In genomic region chr16:38711245-38711644, GRCm38 (mm10) we compare ENCODE assay signal across 9 mouse cellular contexts. TPM values are rescaled to one million over a fixed set of nuclear protein-coding genes. Genes with fewer than 3 reads are reported as not detected.
DNase-seq lines count a peak whose midpoint lies in the region; ATAC-seq and TF ChIP-seq lines count a peak whose summit lies in the region.
"Had no signal": no experiment of that assay in that cellular context is flagged by ENCODE, and none has a peak within 500 bp of the region (broad histone marks: within the 10 kb centered on the region; RNA-seq: fewer than 3 reads in every experiment).

No protein-coding gene starts in this region.

- peak; percentile 73 for TF ChIP-seq EP300 in CH12.LX (IDR thresholded peaks at IDR 0.05; ENCODE audit: low read length)

- no peak for ATAC-seq in hindbrain, embryonic 14.5 days (ENCODE audit: low FRiP score)

- no peaks in the 10 kb centered on the region for H3K27me3 ChIP-seq in heart, embryonic 10.5 days (ENCODE audit: insufficient read depth, poor library complexity, severe bottlenecking)
- peaks cover 27% of the 10 kb centered on the region for H3K27me3 ChIP-seq in CH12.LX (replicated peaks)
- no peaks in the 10 kb centered on the region for H3K27me3 ChIP-seq in hindbrain, embryonic 14.5 days (ENCODE audit: control insufficient read depth, insufficient read depth, low read length)

- H3K4me2 ChIP-seq in CH12.LX (ENCODE audit: insufficient read depth, low read depth, poor library complexity, severe bottlenecking) = no peak overlapping the region
- peak overlapping the region; percentile 79 for H3K4me2 ChIP-seq in hindbrain, embryonic 14.5 days (replicated peaks)

- H3K9me3 ChIP-seq in heart, embryonic 10.5 days = no peaks in the 10 kb centered on the region
- peaks cover 9% of the 10 kb centered on the region for H3K9me3 ChIP-seq in CH12.LX (replicated peaks; ENCODE audit: low read length)
- H3K9me3 ChIP-seq in hindbrain, embryonic 14.5 days (ENCODE audit: control insufficient read depth, low read length) = no peaks in the 10 kb centered on the region

- H3K4me1 ChIP-seq in heart, embryonic 10.5 days = peaks cover 59% of the 10 kb centered on the region
- peaks cover 23 to 62% of the 10 kb centered on the region in 2 experiments for H3K4me1 ChIP-seq in CH12.LX (ENCODE audit: control insufficient read depth in 1 of 2, insufficient read depth in 2 of 2)
- no peaks in the 10 kb centered on the region for H3K4me1 ChIP-seq in hindbrain, embryonic 14.5 days (replicated peaks; ENCODE audit: control insufficient read depth, insufficient read depth, low read length)

- intact Hi-C loops in heart, postnatal 14 days (cut with DNase I) = no loop called here

- H3K27ac ChIP-seq in heart, embryonic 10.5 days = peak overlapping the region; percentile 99
- no peak overlapping the region for H3K27ac ChIP-seq in CH12.LX (ENCODE audit: insufficient read depth, low read depth)
- no peak overlapping the region for H3K27ac ChIP-seq in hindbrain, embryonic 14.5 days
- peak overlapping the region; percentile 86 for H3K27ac ChIP-seq in macrophage

- dilution Hi-C loops in CH12.LX (cut with MboI; ENCODE audit: extremely low pct_ligation_motif_present, extremely low pct_unique_long_range_greater_than_20kb, low sequenced_read_pairs) = no loop called here

- no peak for TF ChIP-seq CTCF in CH12.LX (conservative IDR thresholded peaks at IDR 0.05 in 1 of 2, IDR thresholded peaks at IDR 0.05 in 1 of 2; ENCODE audit: low read depth in 2 of 2, low read length in 2 of 2)

- in situ Hi-C loops in CH12.LX (cut with MboI; ENCODE audit: low pct_ligation_motif_present, low pct_unique_long_range_greater_than_20kb, low sequenced_read_pairs) = loop anchor here (25.0 kb wide), 1 partner anchor 374 kb away; the partner anchor contains the start of genes Cox17, Gm21987 and Maats1

- TF ChIP-seq POLR2A in CH12.LX (IDR thresholded peaks at IDR 0.05; ENCODE audit: low read depth, low read length) = no peak

- TF ChIP-seq RAD21 in CH12.LX (IDR thresholded peaks at IDR 0.05; ENCODE audit: low read depth, low read length) = no peak

- no peak overlapping the region for H3K9ac ChIP-seq in CH12.LX (ENCODE audit: insufficient read depth, low read depth)
- H3K9ac ChIP-seq in hindbrain, embryonic 14.5 days = peak overlapping the region; percentile 25; the same call in 1 of the 2 replicates

- peaks cover 17% of the 10 kb centered on the region; the same call in 1 of the 2 replicates for H3K36me3 ChIP-seq in heart, embryonic 10.5 days
- H3K36me3 ChIP-seq in CH12.LX (replicated peaks in 1 of 2; ENCODE audit: control insufficient read depth in 1 of 2, insufficient read depth in 1 of 2, low read length in 1 of 2) (no peaks in the 10 kb centered on the region), macrophage (ENCODE audit: inconsistent target) (no peaks in the 10 kb centered on the region)
- H3K36me3 ChIP-seq in hindbrain, embryonic 14.5 days (replicated peaks; ENCODE audit: control insufficient read depth, insufficient read depth) = no peaks in the 10 kb centered on the region

- DNase-seq in heart, embryonic 10.5 days (ENCODE audit: low spot score) = no peak
- DNase-seq in heart, postnatal 14 days = no peak
- DNase-seq in CH12.LX (ENCODE audit: extremely low read depth) = peak; percentile 40
- DNase-seq in hindbrain, embryonic 14.5 days (ENCODE audit: low spot score) = no peak
- no peak for DNase-seq in frontal cortex, postnatal 36 days (ENCODE audit: low spot score in 2 of 2)
- DNase-seq in adrenal gland, postnatal 25 days = no peak
- no peak for DNase-seq in ovary, postnatal 36 days (ENCODE audit: low spot score)
- DNase-seq: retina, postnatal 1 day had no signal

- H3K4me3 ChIP-seq in heart, embryonic 10.5 days = peak overlapping the region; percentile 89
- no peak overlapping the region for H3K4me3 ChIP-seq in CH12.LX (replicated peaks in 1 of 3; ENCODE audit: low read depth in 2 of 3, low read length in 2 of 3, poor library complexity in 1 of 3)
- peak overlapping the region; percentile 52 for H3K4me3 ChIP-seq in hindbrain, embryonic 14.5 days (replicated peaks; ENCODE audit: low read length)
- H3K4me3 ChIP-seq in macrophage (ENCODE audit: inconsistent target) = peak overlapping the region; percentile 74

- 45% methylated on average over 4 of the region's 4 CpGs for WGBS in heart, embryonic 10.5 days
- WGBS in hindbrain, embryonic 14.5 days = 55% methylated on average over 4 of the region's 4 CpGs
- WGBS in macrophage (ENCODE audit: missing documents) = 1% methylated on average over 4 of the region's 4 CpGs

- H3K79me2 ChIP-seq in CH12.LX (replicated peaks; ENCODE audit: control insufficient read depth, extremely low read depth, insufficient read depth, poor library complexity, severe bottlenecking) = no peaks in the 10 kb centered on the region
- H3K79me2 ChIP-seq in macrophage (ENCODE audit: inconsistent target) = peaks cover 53% of the 10 kb centered on the region

TF ChIP-seq in CH12.LX, 34 proteins besides CTCF, POLR2A, EP300 and RAD21:
- TF ChIP-seq USF1 (IDR thresholded peaks at IDR 0.05; ENCODE audit: low read depth, low read length) (no peak), BHLHE40 (IDR thresholded peaks at IDR 0.05; ENCODE audit: low read depth, low read length) (0 out of 2 replicates have a peak, but pooled peaks have one; percentile 29), ZMIZ1 (IDR thresholded peaks at IDR 0.05; ENCODE audit: low read depth, low read length) (no peak), ZC3H11A (IDR thresholded peaks at IDR 0.05; ENCODE audit: low read depth, low read length) (no peak), GABPA (IDR thresholded peaks at IDR 0.05; ENCODE audit: insufficient replicate concordance, low read depth, low read length) (no peak), SMC3 (IDR thresholded peaks at IDR 0.05; ENCODE audit: low read depth, low read length) (no peak), MEF2A (IDR thresholded peaks at IDR 0.05; ENCODE audit: borderline replicate concordance, low read depth, low read length) (no peak), JUND (conservative IDR thresholded peaks at IDR 0.05; ENCODE audit: low read depth, low read length) (no peak), TCF12 (IDR thresholded peaks at IDR 0.05; ENCODE audit: low read depth, low read length) (no peak), E2F4 (IDR thresholded peaks at IDR 0.05; ENCODE audit: insufficient replicate concordance, low read depth, low read length) (no peak), IRF4 (IDR thresholded peaks at IDR 0.05; ENCODE audit: low read depth, low read length) (peak; percentile 79), MAFK (IDR thresholded peaks at IDR 0.05; ENCODE audit: insufficient replicate concordance, low read length) (0 out of 2 replicates have a peak, but pooled peaks have one; percentile 41), ZNF384 (IDR thresholded peaks at IDR 0.05; ENCODE audit: low read depth, low read length) (no peak), RCOR1 (conservative IDR thresholded peaks at IDR 0.05; ENCODE audit: low read depth, low read length) (no peak), SIN3A (IDR thresholded peaks at IDR 0.05; ENCODE audit: low read length) (no peak), NRF1 (IDR thresholded peaks at IDR 0.05; ENCODE audit: low read depth, low read length) (no peak)

RNA-seq across cellular contexts. Expression of gene Arhgap31, which starts 1.8 kb away (rescaled TPM):
- polyA plus RNA-seq in heart, embryonic 10.5 days (2016; fragmentation: Nextera tagmentation; extraction: Ambion mirVana) = 27.7 and 37.4 TPM in 2 replicates
- 10 to 100 TPM; 50.0 to 50.9 TPM for total RNA-seq in heart, postnatal 14 days (2021)
- total RNA-seq in CH12.LX (2012; rRNA removed) = 1.1 and 2.0 TPM in 2 replicates
- total RNA-seq in CH12.LX (2014; rRNA removed) = 0.05 and 0.15 TPM in 2 replicates
- 0.61 and 0.76 TPM in 2 replicates for polyA plus RNA-seq in CH12.LX (2012; ENCODE audit: insufficient read length, low read depth)
- polyA plus RNA-seq in hindbrain, embryonic 14.5 days (2014; fragmentation: Nextera tagmentation; extraction: Ambion mirVana) = 5.6 and 7.8 TPM in 2 replicates
- total RNA-seq in macrophage (2018; cell fraction: chromatin; rRNA removed) = 100 to 1,000 TPM in 13 of 26 experiments, 10 to 100 TPM in 13; 73.0 to 287 (median 98.6) TPM
- total RNA-seq in macrophage (2018; cell fraction: cytosol; rRNA removed) = 100 to 1,000 TPM in 2 of 26 experiments, 10 to 100 TPM in 24; 51.5 to 132 (median 63.9) TPM
- total RNA-seq in macrophage (2018; cell fraction: nucleus; rRNA removed) = 100 to 1,000 TPM in 8 of 26 experiments, 10 to 100 TPM in 18; 70.5 to 224 (median 90.7) TPM
- polyA plus RNA-seq in macrophage (2018) = 36.3 to 40.3 TPM (median 37.2 TPM) in 3 replicates
- total RNA-seq in adrenal gland, postnatal 25 days (2021) = 26.1 and 28.4 TPM in 2 replicates

RNA-seq across cellular contexts. Expression of gene B4galt4, which starts 30.8 kb away (rescaled TPM):
- polyA plus RNA-seq in heart, embryonic 10.5 days (2016; fragmentation: Nextera tagmentation; extraction: Ambion mirVana) = 28.5 and 34.6 TPM in 2 replicates
- total RNA-seq in heart, postnatal 14 days (2021) = 10 to 100 TPM; 12.0 to 14.3 TPM
- total RNA-seq in CH12.LX (2012; rRNA removed) (not detected in 2 replicates), CH12.LX (2014; rRNA removed) (not detected in 2 replicates)
- polyA plus RNA-seq in CH12.LX (2012; ENCODE audit: insufficient read length, low read depth) (not detected in 2 replicates), macrophage (2018) (6.9 to 13.1 TPM (median 9.1 TPM) in 3 replicates)
- polyA plus RNA-seq in hindbrain, embryonic 14.5 days (2014; fragmentation: Nextera tagmentation; extraction: Ambion mirVana) = 40.0 and 41.7 TPM in 2 replicates
- 10 to 100 TPM in 1 of 26 experiments, 1 to 10 TPM in 21, under 1 TPM in 2, not detected in 2; 0.70 to 11.2 (median 3.8) TPM for total RNA-seq in macrophage (2018; cell fraction: chromatin; rRNA removed)
- total RNA-seq in macrophage (2018; cell fraction: cytosol; rRNA removed) = 1 to 10 TPM; 3.7 to 8.4 (median 5.6) TPM
- total RNA-seq in macrophage (2018; cell fraction: nucleus; rRNA removed) = 10 to 100 TPM in 3 of 26 experiments, 1 to 10 TPM in 23; 1.8 to 13.7 (median 5.1) TPM
- total RNA-seq in adrenal gland, postnatal 25 days (2021) = 7.4 and 12.0 TPM in 2 replicates

Comparison
In these comparisons a context has a peak if more than half of its experiments do, and no peak if none do; other contexts are left out.
1. H3K27ac ChIP-seq: peak in heart, embryonic 10.5 days (single experiment) and macrophage (single experiment); none in CH12.LX (single experiment) and hindbrain, embryonic 14.5 days (single experiment).
2. H3K4me3 ChIP-seq: peak in heart, embryonic 10.5 days (single experiment), hindbrain, embryonic 14.5 days (single experiment) and macrophage (single experiment); none in CH12.LX (0 of 3).